Mouse (Mus musculus): ENCODE data around the gene Arl4d. TPM values are rescaled to one million over a fixed set of nuclear protein-coding genes. Genes with fewer than 3 reads are reported as not detected.
A peak's percentile ranks its signal among the peaks of the same experiment; 100 is the strongest.

The Arl4d gene
- total RNA-seq, 4 experiments from 2014 or later: 4.6 to 10.2 (median 5.7) TPM

- DNase-seq (ENCODE audit: low spot score in 2 of 2): no peak
Measured at GRCm38 (mm10) chr11:101675349-101675748, 10.0 kb downstream of the Arl4d start.

- DNase-seq (ENCODE audit: low spot score in 2 of 2): no peak
Measured at GRCm38 (mm10) chr11:101677655-101678054, 12.3 kb downstream of the Arl4d start.

GRCm38 (mm10) chr11:101678770-101679169, 13.4 kb downstream of the Arl4d start:
- no peak for DNase-seq (ENCODE audit: low spot score in 2 of 2)

GRCm38 (mm10) chr11:101679907-101680306, 14.6 kb downstream of the Arl4d start:
- no peak for DNase-seq (ENCODE audit: low spot score in 2 of 2)

- DNase-seq (ENCODE audit: low spot score in 2 of 2): no peak
Measured at GRCm38 (mm10) chr11:101680634-101681325, 15.4 kb downstream of the Arl4d start.

GRCm38 (mm10) chr11:101681968-101682367, 16.6 kb downstream of the Arl4d start:
- DNase-seq (ENCODE audit: low spot score in 2 of 2): no peak

- DNase-seq (ENCODE audit: low spot score in 2 of 2): no peak
Measured at GRCm38 (mm10) chr11:101682410-101682960, 17.1 kb downstream of the Arl4d start.

GRCm38 (mm10) chr11:101687351-101688301, 22.3 kb downstream of the Arl4d start:
- DNase-seq (ENCODE audit: low spot score in 2 of 2): peak; percentile 53 to 71

- DNase-seq (ENCODE audit: low spot score in 2 of 2): no peak
Measured at GRCm38 (mm10) chr11:101689701-101690113, 24.4 kb downstream of the Arl4d start.

- DNase-seq (ENCODE audit: low spot score in 2 of 2): no peak
Measured at GRCm38 (mm10) chr11:101690326-101690725, 25.0 kb downstream of the Arl4d start.

GRCm38 (mm10) chr11:101695906-101696661, 30.7 kb downstream of the Arl4d start:
- DNase-seq (ENCODE audit: low spot score in 2 of 2): no peak

GRCm38 (mm10) chr11:101697156-101697861, 32.0 kb downstream of the Arl4d start:
- DNase-seq (ENCODE audit: low spot score in 2 of 2): no peak

GRCm38 (mm10) chr11:101698114-101698513, 32.8 kb downstream of the Arl4d start:
- no peak for DNase-seq (ENCODE audit: low spot score in 2 of 2)

- DNase-seq (ENCODE audit: low spot score in 2 of 2): no peak
Measured at GRCm38 (mm10) chr11:101699556-101699955, 34.2 kb downstream of the Arl4d start.

GRCm38 (mm10) chr11:101699991-101700390, 34.6 kb downstream of the Arl4d start:
- no peak for DNase-seq (ENCODE audit: low spot score in 2 of 2)

- peak; percentile 43 to 45 for DNase-seq (ENCODE audit: low spot score in 2 of 2)
Measured at GRCm38 (mm10) chr11:101700446-101700845, 35.1 kb downstream of the Arl4d start.

- no peak for DNase-seq (ENCODE audit: low spot score in 2 of 2)
Measured at GRCm38 (mm10) chr11:101704081-101704480, 38.7 kb downstream of the Arl4d start.

- no peak for DNase-seq (ENCODE audit: low spot score in 2 of 2)
Measured at GRCm38 (mm10) chr11:101706764-101707448, 41.6 kb downstream of the Arl4d start.

- no peak for DNase-seq (ENCODE audit: low spot score in 2 of 2)
Measured at GRCm38 (mm10) chr11:101708482-101708881, 43.1 kb downstream of the Arl4d start.

- DNase-seq (ENCODE audit: low spot score in 2 of 2): no peak
Measured at GRCm38 (mm10) chr11:101712811-101713210, 47.5 kb downstream of the Arl4d start.

Measured in gastrocnemius, adult 8-10 months (tissue).